Mouse (Mus musculus) cerebellum, adult 18-20 months (tissue): ENCODE results near the gene Adm.
"Not testable (repeated sequence)": the region's sequence is repeated elsewhere in the genome, so short reads cannot be mapped to it uniquely, and the experiment has no call there.

Experiments used
- DNase-seq, 2 experiments: peaks; one replicate each; pipeline ENCODE4 v3.0.0; 2021

Adm gene

GRCm38 (mm10) chr7:110627486-110628272, at the start of gene Adm:
Gene Adm, plus strand, starts transcription at chr7:110627661.
- peak; percentile 62 to 64 for DNase-seq

GRCm38 (mm10) chr7:110583705-110584104, 43.8 kb upstream of the Adm start:
- no peak for DNase-seq

- DNase-seq, result no peak
Measured at GRCm38 (mm10) chr7:110584159-110584558, 43.3 kb upstream of the Adm start.

- no peak for DNase-seq
Measured at GRCm38 (mm10) chr7:110585250-110585649, 42.2 kb upstream of the Adm start.

GRCm38 (mm10) chr7:110587721-110588120, 39.7 kb upstream of the Adm start:
- DNase-seq, result no peak

- not testable (repeated sequence) for DNase-seq
Measured at GRCm38 (mm10) chr7:110593991-110594390, 33.5 kb upstream of the Adm start.

GRCm38 (mm10) chr7:110597141-110597540, 30.3 kb upstream of the Adm start:
- DNase-seq, result no peak

GRCm38 (mm10) chr7:110605476-110605875, 22.0 kb upstream of the Adm start:
- DNase-seq, result no peak

- DNase-seq, result no peak
Measured at GRCm38 (mm10) chr7:110606906-110607305, 20.6 kb upstream of the Adm start.

GRCm38 (mm10) chr7:110613381-110614132, 13.9 kb upstream of the Adm start:
- DNase-seq, result no peak

- peak; percentile 82 to 86 for DNase-seq
Measured at GRCm38 (mm10) chr7:110614133-110615063, 13.1 kb upstream of the Adm start, which contains the start of gene Sbf2. Gene Sbf2, minus strand, starts transcription at chr7:110614922.

GRCm38 (mm10) chr7:110615151-110615631, 12.3 kb upstream of the Adm start:
- DNase-seq, result peak; percentile 33 to 52

GRCm38 (mm10) chr7:110615792-110616191, 11.7 kb upstream of the Adm start:
- DNase-seq, result no peak

- DNase-seq, result no peak
Measured at GRCm38 (mm10) chr7:110619086-110619611, 8.3 kb upstream of the Adm start.

- no peak for DNase-seq
Measured at GRCm38 (mm10) chr7:110624067-110624466, 3.4 kb upstream of the Adm start.

- DNase-seq, result no peak
Measured at GRCm38 (mm10) chr7:110624961-110625360, 2.5 kb upstream of the Adm start.

GRCm38 (mm10) chr7:110625489-110625888, 2.0 kb upstream of the Adm start:
- no peak for DNase-seq

GRCm38 (mm10) chr7:110626186-110627098, 1.0 kb upstream of the Adm start:
- DNase-seq, result no peak

GRCm38 (mm10) chr7:110627099-110627482, 370 bp upstream of the Adm start:
- peak; percentile 26 to 39 for DNase-seq

- DNase-seq, result no peak
Measured at GRCm38 (mm10) chr7:110628273-110628600, 776 bp downstream of the Adm start.

GRCm38 (mm10) chr7:110628611-110629354, 1.3 kb downstream of the Adm start:
- peak; percentile 24 to 51 for DNase-seq
